Mouse (Mus musculus): Measurements from ENCODE around the gene Rpl36al.

The Rpl36al gene

GRCm38 (mm10) chr12:69158765-69159577 is 24.9 kb downstream of the Rpl36al start, which contains the start of gene Rps29:
Gene Rps29 (minus strand): TSS chr12:69159186.
- peak; percentile 100 for DNase-seq (ENCODE audit: low read depth, low spot score)

GRCm38 (mm10) chr12:69158366-69158764 is 25.5 kb downstream of the Rpl36al start:
- peak; percentile 31 for DNase-seq (ENCODE audit: low read depth, low spot score)

GRCm38 (mm10) chr12:69157107-69157506 is 26.8 kb downstream of the Rpl36al start:
- DNase-seq (ENCODE audit: low read depth, low spot score) = peak; percentile 51

GRCm38 (mm10) chr12:69156436-69156835 is 27.4 kb downstream of the Rpl36al start:
- peak; percentile 24 for DNase-seq (ENCODE audit: low read depth, low spot score)

DNA sequence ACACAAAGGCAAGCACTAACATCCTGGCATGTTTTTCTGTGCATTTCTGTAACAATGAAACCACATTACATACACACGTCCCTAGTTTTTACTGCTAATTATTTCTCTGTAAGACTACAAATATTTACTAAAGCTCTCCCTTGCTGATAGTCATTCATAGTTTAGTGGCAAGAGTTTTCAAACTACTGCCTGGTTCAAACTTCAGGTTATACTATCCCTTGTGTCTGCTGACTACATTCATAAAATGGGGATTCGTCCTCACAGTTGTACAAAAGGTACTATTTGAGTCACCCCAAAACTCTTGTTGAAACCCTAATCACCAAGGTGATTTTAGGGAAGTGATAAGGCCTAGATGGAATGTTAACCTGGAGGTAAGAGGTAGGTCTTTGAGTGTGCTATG is 28.0 kb downstream of the Rpl36al start:
- no peak for DNase-seq (ENCODE audit: low read depth, low spot score)

DNA sequence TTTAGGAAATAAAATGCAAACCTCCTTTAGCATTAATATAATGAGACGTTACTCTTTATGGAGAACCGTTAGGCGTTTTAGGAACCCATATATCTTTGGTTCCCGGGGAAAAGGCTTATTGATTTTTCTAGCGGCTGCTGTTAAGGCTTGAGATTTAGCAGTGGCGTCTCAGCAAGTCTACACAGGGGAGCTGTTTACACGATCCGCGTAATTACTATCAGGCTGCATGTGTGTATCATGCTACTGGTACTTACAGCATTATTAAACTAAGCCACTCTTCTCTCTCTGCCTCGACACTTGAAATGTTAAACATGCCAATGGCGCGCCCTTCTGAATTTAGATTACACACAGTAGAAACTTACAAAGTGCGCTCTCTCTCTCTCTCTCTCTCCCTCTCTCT is 33.8 kb downstream of the Rpl36al start:
- no peak for DNase-seq (ENCODE audit: low read depth, low spot score)

DNA sequence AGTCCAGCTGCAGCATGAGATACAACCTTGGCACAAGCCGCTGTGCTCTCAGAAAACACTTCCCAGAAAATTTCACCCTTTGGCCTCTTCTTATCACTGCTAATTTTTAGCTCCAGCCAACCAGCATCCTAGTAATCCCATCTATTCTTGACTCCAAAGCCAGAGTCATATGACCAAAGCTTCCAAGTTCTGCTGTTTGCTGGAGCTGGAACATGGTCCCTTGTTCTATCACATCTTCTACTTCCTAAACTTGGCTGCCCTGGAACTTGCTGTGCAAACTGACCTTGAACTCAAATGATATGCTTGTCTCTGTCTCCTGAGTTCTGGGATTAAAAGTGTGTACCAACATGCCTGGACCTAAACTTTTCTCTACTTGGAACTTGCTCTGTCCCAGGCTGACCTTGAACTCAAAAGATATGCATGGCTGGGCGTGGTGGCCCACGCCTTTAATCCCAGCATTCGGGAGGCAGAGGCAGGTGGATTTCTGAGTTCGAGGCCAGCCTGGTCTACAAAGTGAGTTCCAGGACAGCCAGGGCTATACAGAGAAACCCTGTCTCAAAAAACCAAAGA is 36.6 kb downstream of the Rpl36al start:
- DNase-seq (ENCODE audit: low read depth, low spot score) = peak; percentile 53

DNA sequence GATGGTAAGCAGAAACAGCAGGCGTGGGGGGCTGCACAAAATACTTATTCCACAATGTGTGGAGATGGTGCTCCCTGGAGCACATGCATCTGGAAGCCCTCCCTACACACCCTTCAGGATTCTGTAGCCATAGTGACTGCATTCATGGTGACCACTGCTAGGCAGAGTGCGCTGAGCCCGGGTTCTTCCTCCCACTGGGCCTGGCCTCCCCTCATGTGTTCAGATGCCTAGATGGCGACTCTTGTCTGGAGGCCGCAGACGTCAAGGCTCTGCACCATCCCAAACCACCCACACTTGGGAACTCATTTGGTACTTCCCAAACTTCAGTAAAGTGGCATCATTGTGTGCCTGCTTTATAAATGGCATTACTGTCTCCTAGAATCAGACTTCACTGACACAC is 40.4 kb downstream of the Rpl36al start:
- no peak for DNase-seq (ENCODE audit: low read depth, low spot score)

GRCm38 (mm10) chr12:69139841-69140240 is 44.0 kb downstream of the Rpl36al start:
- DNase-seq (ENCODE audit: low read depth, low spot score) = no peak

GRCm38 (mm10) chr12:69139201-69139600 is 44.7 kb downstream of the Rpl36al start:
- DNase-seq (ENCODE audit: low read depth, low spot score) = no peak
